In the genomic region with DNA sequence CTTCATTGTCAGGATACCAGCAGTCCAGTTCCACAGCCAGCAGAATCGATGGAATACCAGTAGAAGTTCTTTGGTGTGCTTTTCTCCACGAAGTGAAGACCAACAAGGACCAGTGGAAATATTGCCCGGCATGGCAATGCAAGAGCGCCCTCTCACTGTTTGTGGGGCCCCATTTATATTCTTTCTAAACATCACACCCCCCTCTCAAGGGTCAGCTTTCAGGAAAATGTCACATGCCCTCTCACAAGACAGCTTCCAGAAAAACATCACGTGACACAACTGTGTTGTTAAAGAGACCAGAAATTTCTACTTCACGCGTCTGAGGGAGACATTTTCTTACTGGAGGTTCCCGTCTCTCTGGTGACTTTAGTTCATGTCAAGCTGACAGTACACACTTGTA, we compare ENCODE assay signal across 16 mouse cellular contexts.
"Had no signal": no experiment of that assay in that cellular context is flagged by ENCODE, and none has a peak within 500 bp of the region (broad histone marks: within the 10 kb centered on the region; RNA-seq: fewer than 3 reads in every experiment).

No protein-coding gene starts in this region.

- ATAC-seq: intestine, embryonic 15.5 days; liver, postnatal 0 days; lung, postnatal 0 days; midbrain, embryonic 15.5 days had no signal

- DNase-seq: left cerebral cortex, postnatal 4 days; liver, postnatal 0 days; lung, embryonic 14.5 days; thymus, adult 2 months; thymus, postnatal 14 days had no signal

- H3K9ac ChIP-seq: hindbrain, embryonic 15.5 days; intestine, embryonic 15.5 days; limb, embryonic 12.5 days; limb, embryonic 15.5 days; liver, embryonic 14.5 days; liver, postnatal 0 days; lung, embryonic 14.5 days; midbrain, embryonic 12.5 days; midbrain, embryonic 15.5 days had no signal

- H3K27ac ChIP-seq: hindbrain, embryonic 15.5 days; intestine, embryonic 15.5 days; limb, embryonic 12.5 days; limb, embryonic 15.5 days; liver, embryonic 14.5 days; macrophage; midbrain, embryonic 12.5 days; midbrain, embryonic 15.5 days had no signal

- H3K36me3 ChIP-seq: hindbrain, embryonic 15.5 days; intestine, embryonic 15.5 days; limb, embryonic 15.5 days; midbrain, embryonic 12.5 days; midbrain, embryonic 15.5 days had no signal

- H3K27me3 ChIP-seq: hindbrain, embryonic 15.5 days; intestine, embryonic 15.5 days; limb, embryonic 12.5 days; limb, embryonic 15.5 days; midbrain, embryonic 12.5 days; midbrain, embryonic 15.5 days had no signal

- H3K4me3 ChIP-seq: hindbrain, embryonic 15.5 days; intestine, embryonic 15.5 days; limb, embryonic 12.5 days; limb, embryonic 15.5 days; midbrain, embryonic 12.5 days; midbrain, embryonic 15.5 days; myocyte had no signal

- H3K4me2 ChIP-seq: hindbrain, embryonic 15.5 days; intestine, embryonic 15.5 days; limb, embryonic 12.5 days; limb, embryonic 15.5 days; liver, embryonic 11.5 days; lung, embryonic 14.5 days; midbrain, embryonic 12.5 days; midbrain, embryonic 15.5 days had no signal

- H3K9me3 ChIP-seq: hindbrain, embryonic 15.5 days; intestine, embryonic 15.5 days; limb, embryonic 12.5 days; limb, embryonic 15.5 days; midbrain, embryonic 12.5 days; midbrain, embryonic 15.5 days had no signal
